Mouse (Mus musculus) T-helper 17 cell (primary cell): ENCODE results near the gene Sdccag8.

Experiments
- in situ Hi-C, 2 experiments: fragments of 300-600 bp; cut with MboI, MseI; formaldehyde crosslinking; loops; 1 replicate in 1 of 2; 2 replicates in 1 of 2; pipeline ENCODE4 v1.15.1; 2025; ENCODE audit warnings: high pct_unique_total_duplicates in 2 of 2

Sdccag8 gene

DNA sequence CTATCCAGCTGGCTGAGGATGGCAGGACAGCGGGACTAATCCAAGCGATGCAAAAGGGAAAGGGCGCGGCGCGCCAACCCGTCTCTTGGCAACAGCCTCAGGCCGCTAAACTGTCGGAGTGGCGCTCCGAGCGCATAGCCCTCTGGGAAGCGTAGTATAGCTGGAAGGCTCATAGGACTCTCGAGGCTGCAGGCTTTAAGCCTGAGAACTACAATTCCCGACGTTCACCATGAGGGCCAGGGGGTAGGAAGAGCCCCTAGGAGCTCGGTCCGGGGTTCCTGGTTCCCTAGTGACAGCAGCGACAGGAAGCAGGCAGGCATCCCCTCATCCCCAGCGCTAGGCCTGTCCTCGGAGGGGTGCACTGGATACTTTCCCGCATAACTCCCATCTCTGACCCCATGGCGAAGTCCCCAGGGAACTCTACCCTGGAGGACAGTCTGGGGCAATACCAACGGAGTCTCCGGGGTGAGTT lies at the start of gene Sdccag8:
Sdccag8 (plus strand) TSS at position 70 of the 472 bp plus-strand sequence.
- in situ Hi-C loops: loop anchor here in 1 of 2 experiments (25.0 kb wide), 1 partner anchor 1152 kb away; no protein-coding TSS in a partner anchor

DNA sequence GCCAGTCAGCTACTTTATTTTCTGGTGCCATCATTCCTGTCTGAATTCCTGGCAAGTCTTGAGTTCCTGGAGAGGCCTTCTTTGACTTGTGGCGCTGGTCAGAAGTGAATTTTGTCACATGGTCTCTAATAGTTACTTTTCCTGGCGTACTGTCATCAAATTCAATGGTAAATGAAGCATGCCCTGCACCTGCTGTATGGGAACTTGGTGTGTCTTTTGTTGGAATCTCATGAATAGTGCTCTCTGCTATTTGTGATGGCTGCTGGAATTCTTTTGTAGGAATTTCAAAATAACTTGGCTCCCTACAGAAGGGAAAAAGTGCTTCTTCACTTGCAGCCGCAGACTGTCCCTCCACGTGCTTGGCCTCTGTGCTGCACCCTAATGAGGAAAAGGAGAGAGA lies 39.9 kb upstream of the Sdccag8 start:
- in situ Hi-C loops: no loop called here

DNA sequence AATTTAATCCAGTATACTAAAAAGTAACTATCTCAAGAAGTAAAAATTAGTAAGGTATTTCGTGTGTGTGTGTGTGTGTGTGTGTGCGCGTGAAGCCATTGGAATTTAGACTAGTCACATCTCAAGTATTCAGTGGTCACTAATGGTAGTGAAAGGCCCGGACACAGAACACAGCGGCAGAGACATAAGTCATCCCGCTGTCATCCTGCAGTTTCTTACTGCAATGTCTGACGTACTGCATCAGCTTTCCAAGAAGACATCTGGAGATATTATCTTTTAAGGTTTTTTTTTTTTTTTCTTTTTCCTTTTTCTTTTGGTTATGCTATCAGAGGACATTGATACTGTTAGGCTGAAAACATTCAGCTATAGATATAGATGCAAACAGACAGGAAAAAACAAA lies 25.1 kb upstream of the Sdccag8 start:
- in situ Hi-C loops: no loop called here

DNA sequence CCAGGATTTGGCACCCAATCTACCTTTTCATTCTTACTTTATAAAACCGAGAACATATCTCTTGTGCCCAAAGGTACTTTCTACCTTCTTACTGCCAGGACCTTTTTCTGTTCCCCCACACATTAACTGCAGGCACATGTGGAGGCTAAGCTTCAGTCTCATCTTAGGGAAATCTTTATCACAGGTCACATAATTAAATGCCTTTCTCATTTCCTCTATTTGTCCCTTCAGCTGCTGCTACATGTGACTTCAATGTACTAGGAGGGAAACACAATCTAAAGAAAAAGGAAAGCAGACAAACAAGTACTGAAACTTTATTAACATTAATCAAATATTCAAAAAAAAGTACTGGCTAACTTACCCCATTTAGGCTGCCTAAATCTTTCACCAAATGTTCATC lies 22.3 kb upstream of the Sdccag8 start:
- in situ Hi-C loops: loop anchor here in 1 of 2 experiments (5.0 kb wide), 1 partner anchor 40 kb away; no protein-coding TSS in a partner anchor

DNA sequence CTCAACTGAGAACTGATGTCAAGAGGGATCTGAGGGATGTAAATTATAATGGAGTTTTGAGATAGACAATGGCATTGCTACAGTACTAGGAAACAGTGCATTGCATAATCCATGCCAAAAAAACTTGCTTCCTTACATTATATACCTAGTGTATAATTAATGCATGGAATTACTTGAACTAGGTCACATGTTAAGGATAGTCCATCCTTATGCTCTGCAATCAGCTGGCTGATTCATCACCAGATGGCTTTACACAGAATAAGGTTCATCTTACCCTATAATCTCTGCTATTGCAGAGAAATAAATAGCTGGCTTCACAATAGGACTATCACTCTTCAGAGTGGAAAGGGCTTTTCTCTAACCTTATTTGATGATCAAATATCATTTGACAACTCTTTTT lies 15.8 kb upstream of the Sdccag8 start:
- in situ Hi-C loops: no loop called here

DNA sequence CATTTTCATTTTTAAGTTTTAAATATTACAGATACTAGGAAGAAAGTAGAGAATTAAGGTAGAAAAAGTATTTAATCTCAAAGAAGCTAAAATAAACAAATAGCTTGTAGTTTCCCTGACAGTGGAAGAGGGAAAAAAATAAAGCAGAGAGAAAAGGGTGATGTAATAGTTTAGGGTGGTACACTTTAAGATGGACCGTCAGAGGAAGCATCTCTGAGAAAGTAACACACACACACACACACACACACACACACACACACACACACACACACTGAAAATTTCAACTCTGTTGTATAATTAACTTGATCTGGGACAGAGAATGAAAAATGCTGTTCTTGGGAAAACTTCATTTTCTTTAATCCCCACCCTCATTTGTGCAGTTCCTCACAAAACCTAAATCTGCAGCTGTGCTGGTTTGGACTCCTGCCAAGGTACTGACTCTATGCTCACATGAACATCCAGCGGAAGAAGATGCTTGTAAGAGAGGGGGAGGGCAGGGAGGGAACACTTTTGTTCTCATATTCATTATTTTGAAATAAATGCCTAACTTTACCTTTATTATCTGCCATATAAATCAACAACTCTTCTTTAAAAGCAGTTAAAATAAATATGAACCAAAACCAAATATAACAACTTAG lies 13.6 kb upstream of the Sdccag8 start:
- in situ Hi-C loops: loop anchor here in 1 of 2 experiments (25.0 kb wide), 1 partner anchor 1139 kb away; no protein-coding TSS in a partner anchor

DNA sequence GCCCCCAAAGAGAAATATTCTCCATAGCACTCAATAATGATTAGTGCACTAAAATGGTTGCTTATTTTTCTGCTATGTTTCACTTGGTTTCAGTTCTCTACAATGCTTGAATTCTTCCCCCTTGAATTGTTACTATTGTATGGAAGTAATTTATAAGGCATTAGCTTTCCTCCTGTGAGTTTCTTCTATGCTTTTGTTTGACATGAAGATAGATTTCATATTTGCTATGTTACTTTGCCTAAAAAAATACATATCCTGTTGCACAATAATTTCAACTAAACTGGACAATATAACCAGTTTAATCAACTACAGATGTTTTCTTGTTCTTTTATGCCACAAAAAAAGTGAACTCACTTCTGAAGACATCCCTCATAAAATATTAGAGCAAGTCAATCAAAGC lies 4.3 kb upstream of the Sdccag8 start:
- in situ Hi-C loops: loop anchor here in 1 of 2 experiments (25.0 kb wide), 1 partner anchor 1148 kb away; no protein-coding TSS in a partner anchor

DNA sequence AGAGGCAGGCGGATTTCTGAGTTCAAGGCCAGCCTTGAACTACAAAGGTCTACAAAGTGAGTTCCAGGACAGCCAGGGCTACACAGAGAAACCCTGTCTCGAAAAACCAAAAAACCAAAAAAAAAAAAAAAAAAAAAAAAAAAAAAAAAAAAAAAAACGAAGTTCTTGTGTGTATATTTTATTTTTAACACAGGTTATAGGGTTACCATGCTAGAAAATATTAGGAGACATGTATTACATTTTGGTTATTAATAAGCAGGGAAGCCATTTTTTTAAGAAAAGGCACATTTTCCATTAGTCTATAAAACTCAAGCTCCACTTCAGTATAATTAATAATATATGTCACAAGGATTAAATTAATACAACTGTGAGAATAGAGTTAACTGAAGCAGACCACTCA lies 2.6 kb upstream of the Sdccag8 start:
- in situ Hi-C loops: loop anchor here in 1 of 2 experiments (25.0 kb wide), 1 partner anchor 1150 kb away; no protein-coding TSS in a partner anchor

DNA sequence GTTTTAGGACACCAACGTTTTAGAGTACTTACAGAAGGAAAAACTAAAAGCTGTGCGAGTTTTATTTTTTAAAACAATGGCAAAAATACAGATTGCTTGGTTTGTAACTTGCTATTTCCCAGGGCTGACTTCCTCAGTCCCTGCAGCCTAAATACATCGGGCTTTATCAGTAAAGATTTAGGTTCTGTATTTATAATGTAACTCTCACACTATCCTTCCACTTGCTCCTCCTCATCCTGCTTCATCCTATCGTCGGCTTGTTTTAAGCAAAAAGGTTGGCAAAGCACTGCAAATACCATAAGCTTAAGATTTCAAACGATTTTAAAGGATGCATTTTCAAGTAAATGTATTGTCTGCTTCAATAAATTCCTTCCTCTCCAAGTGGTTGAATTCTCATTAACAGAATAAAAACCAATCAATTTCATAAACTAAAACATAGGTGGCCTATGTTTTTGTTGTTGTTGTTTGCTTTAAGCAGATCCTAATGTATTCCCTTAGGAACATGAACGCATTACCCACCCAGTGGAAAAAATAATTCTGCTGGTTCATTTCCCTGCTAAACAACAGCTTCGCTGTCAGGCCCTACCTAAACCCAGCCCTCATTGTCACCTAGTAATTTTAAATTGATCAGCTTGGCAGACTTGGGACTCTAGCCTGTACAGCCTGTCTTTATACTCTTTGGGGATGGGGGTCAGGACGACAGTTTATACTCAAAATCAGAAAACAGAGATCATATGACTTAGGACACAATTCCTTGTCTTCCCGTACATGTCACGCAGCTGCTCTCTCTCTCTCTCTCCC lies 1.8 kb upstream of the Sdccag8 start:
- in situ Hi-C loops: loop anchor here in 1 of 2 experiments (25.0 kb wide), 1 partner anchor 1150 kb away; no protein-coding TSS in a partner anchor

DNA sequence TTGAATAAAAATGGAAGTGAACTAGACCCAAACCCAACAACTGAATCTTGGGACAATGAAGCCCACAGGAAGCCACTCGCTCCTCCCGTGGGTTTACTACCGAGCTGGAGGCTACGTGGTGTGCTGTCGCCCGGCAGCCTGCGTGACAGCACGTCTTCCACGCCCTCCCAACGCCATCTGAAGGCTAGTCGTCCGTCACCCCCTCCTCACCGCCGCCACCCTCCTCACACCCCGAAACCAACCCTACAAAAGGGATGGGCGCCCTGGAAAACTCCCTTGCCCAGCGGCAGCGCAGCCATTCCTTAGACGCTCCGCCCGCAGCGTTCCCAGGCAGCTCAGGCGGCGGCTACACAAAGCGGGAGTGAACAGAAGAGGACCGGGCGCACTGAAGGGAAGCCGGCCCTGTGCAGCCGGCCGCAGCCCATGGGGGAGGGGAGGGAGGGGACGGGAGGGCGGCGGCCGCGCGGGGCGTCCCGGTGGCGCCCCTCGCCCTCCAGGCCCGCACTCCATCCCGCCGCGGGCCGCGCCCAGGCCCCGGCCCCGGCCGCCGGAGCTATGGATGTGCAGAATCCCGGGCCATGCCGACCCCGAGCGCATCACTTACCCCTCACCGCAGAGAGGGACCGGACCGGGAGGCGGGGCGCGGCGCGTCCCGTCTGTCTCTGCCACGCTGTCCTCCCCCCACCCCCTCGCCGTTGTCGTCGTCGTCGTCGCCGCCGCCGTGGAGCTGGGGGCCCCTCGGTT lies 996 bp upstream of the Sdccag8 start:
- in situ Hi-C loops: loop anchor here in 1 of 2 experiments (25.0 kb wide), 1 partner anchor 1151 kb away; no protein-coding TSS in a partner anchor

DNA sequence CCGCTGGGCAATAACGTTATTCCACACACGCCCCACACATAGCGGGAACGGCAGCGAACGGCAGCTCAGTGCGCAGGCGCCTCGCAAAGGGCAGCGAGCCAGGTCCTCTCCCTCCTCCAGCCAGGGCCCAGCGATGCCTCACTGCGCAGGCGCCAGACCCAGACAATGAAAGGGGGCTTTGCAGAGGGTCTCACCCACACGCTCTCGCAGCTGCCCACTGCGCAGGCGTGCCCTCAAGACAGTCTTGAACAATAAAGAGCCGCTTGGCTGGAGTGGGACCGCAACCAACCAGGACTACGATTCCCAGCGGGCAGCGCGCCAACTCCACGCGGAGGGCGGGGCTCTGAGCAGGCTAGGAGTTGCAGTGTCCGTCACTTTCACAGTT lies 432 bp upstream of the Sdccag8 start, which contains the start of gene Cep170:
Cep170 (minus strand) TSS at position 32 of the 385 bp plus-strand sequence.
- in situ Hi-C loops: loop anchor here in 1 of 2 experiments (25.0 kb wide), 1 partner anchor 1152 kb away; no protein-coding TSS in a partner anchor

DNA sequence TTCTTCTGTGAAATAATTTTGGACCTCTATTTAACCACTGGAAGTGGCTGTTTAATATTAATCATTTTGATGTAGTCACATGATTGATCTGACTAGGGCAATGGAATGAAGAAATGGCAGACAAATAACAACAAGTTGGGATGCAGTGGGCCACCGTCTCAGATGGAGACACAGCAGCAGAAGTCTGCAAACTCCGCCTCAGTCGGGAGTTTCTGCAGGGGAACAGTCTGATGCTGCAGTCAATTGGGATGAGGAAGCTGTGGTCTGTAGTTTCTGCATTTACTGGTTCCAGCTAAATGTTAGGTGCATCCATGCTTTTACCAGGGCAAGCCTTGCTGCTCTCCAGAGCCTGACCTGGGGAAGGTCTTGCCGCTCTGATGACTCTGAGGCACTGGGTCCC lies 2.3 kb downstream of the Sdccag8 start:
- in situ Hi-C loops: loop anchor here in 1 of 2 experiments (25.0 kb wide), 1 partner anchor 1154 kb away; no protein-coding TSS in a partner anchor

DNA sequence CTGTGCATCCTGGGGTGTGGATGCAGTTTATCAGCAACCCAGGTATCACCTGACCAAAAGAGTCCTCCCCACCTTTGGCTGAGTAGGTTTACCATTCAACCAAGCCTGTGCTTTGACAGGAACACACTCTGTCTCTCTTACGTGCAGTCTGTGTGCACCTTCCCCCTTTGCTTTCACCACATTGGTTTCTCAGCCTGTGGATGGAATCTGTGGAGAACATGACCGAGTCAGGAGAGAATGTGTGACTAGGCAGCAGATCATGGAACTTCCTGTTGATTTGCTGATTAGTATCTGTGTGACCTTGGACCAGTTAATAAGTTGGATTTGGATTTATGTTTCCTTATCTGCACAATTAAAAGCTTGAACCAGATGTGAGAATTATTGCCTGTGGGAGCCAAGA lies 3.7 kb downstream of the Sdccag8 start:
- in situ Hi-C loops: loop anchor here in 1 of 2 experiments (25.0 kb wide), 1 partner anchor 1156 kb away; no protein-coding TSS in a partner anchor

DNA sequence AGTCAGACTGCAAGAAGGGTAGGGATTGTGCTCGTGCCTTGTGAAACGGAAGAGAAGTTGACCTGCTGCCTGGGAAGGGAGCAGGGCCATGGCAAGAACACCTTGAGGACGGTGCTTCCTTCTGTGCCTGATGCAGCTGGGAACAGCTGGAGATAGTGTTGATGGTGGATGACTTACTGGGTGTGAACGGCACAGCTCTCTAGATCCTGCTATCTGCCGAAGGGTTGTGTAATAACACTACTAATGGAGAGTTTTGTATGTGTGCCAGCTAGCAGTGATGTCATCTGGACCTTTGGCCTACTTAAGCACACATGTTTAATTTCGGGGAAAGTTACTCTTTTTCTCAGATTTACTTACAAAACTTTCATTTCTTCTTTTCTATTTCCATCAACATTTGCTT lies 4.3 kb downstream of the Sdccag8 start:
- in situ Hi-C loops: loop anchor here in 1 of 2 experiments (25.0 kb wide), 1 partner anchor 1156 kb away; no protein-coding TSS in a partner anchor

DNA sequence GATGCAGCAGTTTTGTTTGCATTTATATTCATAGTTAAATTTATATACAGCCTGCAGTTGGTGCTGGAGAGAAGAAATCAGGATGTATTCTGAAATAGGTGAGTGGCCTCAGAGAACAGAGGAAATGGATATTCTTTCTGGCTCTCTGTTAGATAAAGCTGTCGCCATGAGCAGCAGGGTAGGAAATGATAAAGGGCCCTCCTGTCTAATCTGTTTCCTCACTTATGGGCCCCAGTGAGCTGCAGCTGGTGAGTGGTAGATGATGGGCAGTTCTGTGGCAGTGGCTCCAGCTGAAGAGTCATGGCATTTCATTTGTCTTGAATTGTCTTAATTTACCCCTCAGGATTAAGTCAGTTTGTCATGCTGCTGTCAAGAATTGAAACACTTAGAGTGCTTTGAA lies 7.5 kb downstream of the Sdccag8 start:
- in situ Hi-C loops: loop anchor here in 1 of 2 experiments (25.0 kb wide), 1 partner anchor 1160 kb away; no protein-coding TSS in a partner anchor

DNA sequence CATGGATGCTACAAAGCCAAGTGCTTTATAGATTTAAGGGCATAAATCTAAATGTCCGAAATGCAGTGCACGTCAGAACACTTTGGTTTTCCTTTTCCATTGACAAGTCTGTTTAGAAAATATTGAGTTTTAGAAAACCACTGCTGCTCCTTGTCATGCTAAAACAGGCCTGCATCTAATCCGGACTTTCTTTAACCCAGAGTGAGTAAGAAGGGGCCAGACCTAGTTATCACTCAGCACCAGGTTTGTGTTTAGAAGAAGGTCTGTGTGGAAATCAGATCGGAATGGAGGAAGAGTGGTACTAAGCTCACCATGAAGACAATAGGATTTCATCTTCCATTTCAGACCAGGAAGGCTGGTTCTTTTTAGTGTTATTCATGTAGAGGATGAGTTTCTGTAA lies 8.5 kb downstream of the Sdccag8 start:
- in situ Hi-C loops: loop anchor here in 1 of 2 experiments (25.0 kb wide), 1 partner anchor 1161 kb away; no protein-coding TSS in a partner anchor

DNA sequence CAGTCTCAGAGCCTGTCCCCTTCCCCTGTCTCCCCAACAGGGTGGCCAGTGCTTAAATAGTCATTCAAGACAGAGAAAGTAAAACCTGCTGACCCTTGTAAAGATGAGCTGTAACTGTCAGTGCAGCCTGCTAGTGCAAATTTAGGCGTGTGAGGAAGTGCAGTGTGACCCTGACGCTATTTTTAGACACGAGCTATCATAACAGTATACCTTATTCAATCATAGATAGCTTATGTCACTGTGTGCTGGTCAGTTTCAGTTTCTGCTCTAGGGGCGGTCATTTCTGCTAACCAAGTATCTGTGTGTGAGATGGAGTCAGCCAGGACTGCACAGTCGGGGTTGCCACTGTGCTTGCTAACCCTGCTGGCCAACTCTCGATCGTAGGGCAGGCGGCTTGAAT lies 9.4 kb downstream of the Sdccag8 start:
- in situ Hi-C loops: loop anchor here in 1 of 2 experiments (25.0 kb wide), 1 partner anchor 1162 kb away; no protein-coding TSS in a partner anchor

DNA sequence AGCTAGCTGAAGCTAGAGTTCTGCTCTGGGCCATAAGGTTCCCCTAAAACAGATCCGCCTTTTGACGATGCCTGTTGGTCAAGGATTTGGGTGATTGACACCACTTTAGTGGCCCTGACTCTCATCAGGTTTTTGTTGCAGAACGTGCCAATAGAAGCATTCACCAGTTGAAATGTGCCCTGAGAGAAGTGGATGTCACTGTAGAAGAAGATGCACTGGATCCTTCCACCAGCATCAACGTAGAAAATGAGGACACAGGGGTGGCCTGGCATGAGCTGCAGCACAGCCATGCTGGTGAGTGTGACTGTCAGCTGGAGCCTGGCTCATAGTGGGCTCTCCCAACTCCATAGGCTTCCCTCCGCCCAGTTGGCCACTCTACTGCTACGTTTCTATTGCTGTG lies 10.2 kb downstream of the Sdccag8 start:
- in situ Hi-C loops: loop anchor here in 1 of 2 experiments (25.0 kb wide), 1 partner anchor 1162 kb away; no protein-coding TSS in a partner anchor

DNA sequence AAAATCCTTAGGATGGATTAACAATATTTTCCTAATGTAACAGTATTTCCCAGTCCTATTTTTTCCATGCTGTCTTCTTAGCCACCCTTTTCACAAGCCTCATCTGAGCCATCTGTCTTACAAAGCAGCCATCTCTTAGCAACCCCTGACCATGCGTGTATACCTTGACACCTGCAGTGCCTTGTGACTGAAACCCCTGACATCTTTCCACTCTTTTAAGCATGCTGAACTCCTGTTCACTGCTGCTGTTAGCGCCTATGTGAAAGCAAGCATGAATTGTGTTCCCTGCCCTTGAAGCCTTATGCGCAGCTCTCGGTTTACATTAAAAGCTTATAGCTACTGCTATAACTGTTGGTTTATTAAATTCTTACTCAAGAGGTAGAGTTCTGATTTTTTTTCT lies 10.6 kb downstream of the Sdccag8 start:
- in situ Hi-C loops: no loop called here

DNA sequence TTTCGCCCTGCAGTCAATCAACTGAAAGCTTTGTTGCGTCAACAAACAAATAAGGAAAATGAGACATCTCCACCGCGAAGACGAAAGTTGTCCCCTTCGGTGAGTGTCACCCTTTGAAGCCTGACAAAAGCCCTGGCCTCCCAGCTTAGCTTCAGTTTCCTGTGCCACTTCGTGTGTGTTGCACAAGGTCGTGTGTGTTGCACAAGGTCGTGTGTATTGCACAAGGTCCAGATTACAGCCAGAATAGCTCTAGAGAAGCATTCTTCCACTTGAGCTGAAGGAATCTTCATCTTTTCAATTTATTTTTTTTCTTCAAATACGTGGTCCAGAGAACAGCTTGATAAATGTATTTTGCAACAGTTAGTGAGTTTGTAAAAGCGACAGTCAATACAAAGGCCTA lies 11.7 kb downstream of the Sdccag8 start:
- in situ Hi-C loops: no loop called here

DNA sequence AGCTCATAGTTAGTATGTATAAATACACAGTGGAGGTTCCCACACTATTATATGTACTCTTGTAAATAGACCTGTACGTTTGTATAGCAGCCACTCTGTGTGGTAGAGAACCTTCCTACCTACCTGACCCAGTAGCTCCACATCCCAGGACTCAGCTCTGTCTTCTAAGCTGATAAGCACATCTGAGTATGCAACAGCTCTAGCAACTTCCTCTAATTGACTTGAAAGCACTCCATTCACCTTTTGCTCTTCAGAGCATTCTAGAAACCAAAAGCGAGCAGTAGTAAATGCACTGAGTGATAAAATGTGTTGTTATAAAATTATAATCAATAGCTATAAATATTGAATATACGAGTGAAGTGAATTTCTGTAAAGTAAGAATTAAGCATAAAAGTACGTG lies 12.5 kb downstream of the Sdccag8 start:
- in situ Hi-C loops: no loop called here
